22 mouse cellular contexts compared by ENCODE assay signal in the genomic region with DNA sequence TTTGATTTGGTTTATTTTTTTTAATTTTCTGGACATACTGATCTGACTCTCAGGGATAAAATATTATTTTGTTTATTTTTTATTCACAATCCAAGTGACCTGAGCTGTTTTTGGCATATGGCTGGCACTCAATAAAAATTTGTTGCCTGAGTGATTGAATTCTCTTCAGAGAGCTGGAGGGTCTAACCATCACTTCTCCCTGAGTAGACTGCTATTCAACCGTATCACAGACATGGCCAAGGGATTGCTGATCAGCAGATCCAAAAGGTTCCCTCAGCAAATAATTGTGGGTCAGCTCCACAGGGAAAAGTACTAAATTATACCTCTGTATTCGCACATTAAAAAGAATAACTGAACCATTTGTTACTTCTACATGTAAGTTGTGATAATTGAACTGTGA.
"Had no signal": no experiment of that assay in that cellular context is flagged by ENCODE, and none has a peak within 500 bp of the region (broad histone marks: within the 10 kb centered on the region; RNA-seq: fewer than 3 reads in every experiment).

No protein-coding gene starts in this region.

- H3K27me3 ChIP-seq: heart, embryonic 13.5 days; heart, embryonic 15.5 days; hindbrain, embryonic 12.5 days; kidney, embryonic 15.5 days; limb, embryonic 13.5 days; limb, embryonic 15.5 days; liver, embryonic 12.5 days had no signal

- H3K4me3 ChIP-seq: heart, adult 2 months; heart, embryonic 13.5 days; heart, embryonic 15.5 days; hindbrain, embryonic 12.5 days; kidney, embryonic 15.5 days; limb, embryonic 13.5 days; limb, embryonic 15.5 days; liver, embryonic 12.5 days had no signal

- H3K4me1 ChIP-seq: heart, embryonic 13.5 days; heart, embryonic 15.5 days; hindbrain, embryonic 12.5 days; kidney, embryonic 15.5 days; limb, embryonic 13.5 days; limb, embryonic 15.5 days; liver, embryonic 12.5 days had no signal

- H3K27ac ChIP-seq: heart, adult 2 months; heart, embryonic 13.5 days; heart, embryonic 15.5 days; hindbrain, embryonic 12.5 days; hindbrain, embryonic 14.5 days; kidney, embryonic 15.5 days; kidney, postnatal 0 days; limb, embryonic 13.5 days; limb, embryonic 15.5 days; liver, embryonic 12.5 days had no signal

- DNase-seq: gastrocnemius, postnatal 14 days; gastrocnemius, postnatal 36 days; heart, adult 11 months; heart, adult 2 months; heart, postnatal 14 days; heart, postnatal 36 days; kidney, adult 11 months; kidney, adult 2 months; kidney, adult 9 months; kidney, postnatal 14 days; kidney, postnatal 36 days; layer of hippocampus, adult 9-11 months; layer of hippocampus, postnatal 36 days had no signal
